Mouse (Mus musculus): ENCODE data around the gene Pglyrp2. TPM values are rescaled to one million over a fixed set of nuclear protein-coding genes. Genes with fewer than 3 reads are reported as not detected.

Pglyrp2 gene
- polyA plus RNA-seq, 1 experiment from 2014 or later = 1.2 TPM

DNA sequence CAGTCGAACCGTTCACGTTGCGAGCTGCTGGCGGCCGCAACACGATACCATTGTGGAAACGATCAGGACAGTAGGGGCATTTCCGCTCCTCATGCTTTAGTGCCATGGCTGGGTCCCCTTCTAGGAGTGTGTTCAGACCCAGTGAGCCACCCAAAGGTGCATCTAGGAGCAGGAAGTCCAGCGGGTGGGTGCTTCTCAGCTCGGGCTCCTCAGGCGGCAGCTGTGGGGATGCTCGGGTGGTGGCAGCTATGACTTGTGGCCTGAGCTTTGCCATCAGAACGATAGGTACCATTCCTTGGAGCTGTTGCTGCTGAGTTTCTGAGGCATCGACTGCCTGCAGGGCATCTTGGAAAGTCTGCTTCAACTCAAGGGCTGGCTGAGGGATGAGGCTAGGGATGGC is 47.5 kb downstream of the Pglyrp2 start:
- Histone ChIP-seq H3K9ac (no peak overlapping the region), H3K9me3 (no peaks in the 10 kb centered on the region), H3K4me1 (no peaks in the 10 kb centered on the region), H3K4me2 (no peak overlapping the region), H3K36me3 (peaks cover 9% of the 10 kb centered on the region; the same call in 1 of the 2 replicates), H3K27me3 (no peaks in the 10 kb centered on the region), H3K4me3 (no peak overlapping the region), H3K27ac (no peak overlapping the region)
- ATAC-seq (ENCODE audit: borderline replicate concordance, extremely low read depth, low FRiP score, low TSS enrichment) = no peak
- 82% methylated on average over 15 of the region's 15 CpGs for WGBS

DNA sequence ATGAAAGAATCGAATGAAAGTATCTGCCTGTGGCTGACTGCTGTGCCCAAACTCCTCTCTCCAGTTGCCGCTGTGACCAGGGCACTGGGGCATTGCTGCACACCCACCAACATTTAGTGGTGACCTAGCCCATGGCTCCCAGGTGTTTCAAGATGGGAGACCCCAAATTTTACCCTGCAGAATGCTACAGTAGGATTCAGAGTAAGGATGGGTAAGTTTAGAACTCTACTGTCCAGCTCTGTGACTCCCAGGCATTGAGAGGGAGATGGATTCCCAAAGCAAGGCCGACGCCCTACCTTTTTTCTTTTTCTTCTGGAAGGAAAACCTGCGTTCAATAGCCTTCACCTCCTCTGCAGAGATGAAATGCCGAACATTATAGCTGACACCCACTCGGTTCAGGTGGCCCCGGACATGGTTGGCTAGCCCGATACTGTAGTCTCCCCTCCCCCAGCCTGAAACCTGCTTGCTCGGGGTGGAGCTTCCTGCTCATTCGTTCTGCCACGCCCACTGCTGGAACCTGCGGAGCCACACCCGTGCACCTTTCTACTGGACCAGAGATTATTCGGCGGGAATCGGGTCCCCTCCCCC is 54.9 kb downstream of the Pglyrp2 start:
- peak overlapping the region; percentile 41 for H3K4me3 ChIP-seq
- H3K9ac ChIP-seq = peak overlapping the region; percentile 32
- no peaks in the 10 kb centered on the region for H3K36me3 ChIP-seq
- H3K4me2 ChIP-seq = peak overlapping the region; percentile 49
- WGBS = 17% methylated on average over 13 of the region's 17 CpGs
- no peaks in the 10 kb centered on the region for H3K9me3 ChIP-seq
- H3K27ac ChIP-seq = peak overlapping the region; percentile 16
- H3K27me3 ChIP-seq = no peaks in the 10 kb centered on the region
- peaks cover 9% of the 10 kb centered on the region for H3K4me1 ChIP-seq
- peak; percentile 64; the same call in 1 of the 2 replicates for ATAC-seq (ENCODE audit: borderline replicate concordance, extremely low read depth, low FRiP score, low TSS enrichment)

DNA sequence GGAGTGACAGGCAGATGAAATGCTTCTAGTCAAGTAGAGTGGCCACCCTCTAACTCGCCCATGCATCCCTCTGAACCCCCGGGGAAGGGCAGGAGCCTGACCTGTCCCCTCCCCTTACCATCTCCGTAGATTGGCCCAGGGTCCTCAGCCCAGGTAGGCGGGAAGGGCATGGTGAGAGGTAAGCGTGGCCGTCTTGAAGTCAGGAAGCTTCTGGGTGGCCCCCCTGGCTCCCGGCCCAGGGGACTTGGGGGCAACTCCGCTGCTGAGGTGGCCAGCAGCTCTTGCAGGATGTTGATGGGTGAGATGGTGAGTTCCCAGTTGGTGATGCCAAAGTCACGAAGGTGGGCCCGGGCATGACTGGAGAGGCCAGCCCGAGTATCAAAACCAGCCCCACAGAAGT is 56.3 kb downstream of the Pglyrp2 start:
- no peak overlapping the region for H3K27ac ChIP-seq
- H3K4me3 ChIP-seq = no peak overlapping the region
- H3K9me3 ChIP-seq = no peaks in the 10 kb centered on the region
- H3K27me3 ChIP-seq = no peaks in the 10 kb centered on the region
- WGBS = 89% methylated on average over 11 of the region's 11 CpGs
- no peak for ATAC-seq (ENCODE audit: borderline replicate concordance, extremely low read depth, low FRiP score, low TSS enrichment)
- peaks cover 18% of the 10 kb centered on the region for H3K4me1 ChIP-seq
- H3K9ac ChIP-seq = no peak overlapping the region
- no peak overlapping the region for H3K4me2 ChIP-seq
- no peaks in the 10 kb centered on the region for H3K36me3 ChIP-seq

DNA sequence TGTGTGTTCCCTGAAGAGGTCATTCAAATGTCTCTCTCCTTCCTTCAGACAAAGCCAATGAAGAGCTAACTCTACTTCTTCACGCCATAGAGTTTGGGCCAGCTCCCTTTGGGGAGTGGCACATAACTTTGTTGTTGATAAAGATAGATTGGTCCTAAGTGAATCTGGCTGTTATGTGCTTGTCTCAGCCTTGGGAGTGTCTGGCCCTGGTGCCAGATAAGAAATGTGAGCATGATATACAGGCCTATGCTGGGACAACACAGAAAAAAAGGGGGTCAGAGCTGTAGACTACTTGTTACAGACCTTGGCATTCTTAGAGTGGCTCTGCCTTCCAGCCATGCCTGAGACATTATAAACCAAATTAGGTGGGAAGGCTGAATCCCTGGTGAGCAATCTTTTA is 58.7 kb downstream of the Pglyrp2 start:
- peaks cover 24% of the 10 kb centered on the region for H3K4me1 ChIP-seq
- no peak overlapping the region for H3K4me2 ChIP-seq
- ATAC-seq (ENCODE audit: borderline replicate concordance, extremely low read depth, low FRiP score, low TSS enrichment) = no peak
- H3K36me3 ChIP-seq = peaks cover 17% of the 10 kb centered on the region
- H3K27me3 ChIP-seq = no peaks in the 10 kb centered on the region
- no peak overlapping the region for H3K9ac ChIP-seq
- WGBS = 60% methylated on average over 1 of the region's 1 CpGs
- H3K9me3 ChIP-seq = no peaks in the 10 kb centered on the region
- H3K27ac ChIP-seq = no peak overlapping the region
- H3K4me3 ChIP-seq = no peak overlapping the region; the same call in 1 of the 2 replicates

DNA sequence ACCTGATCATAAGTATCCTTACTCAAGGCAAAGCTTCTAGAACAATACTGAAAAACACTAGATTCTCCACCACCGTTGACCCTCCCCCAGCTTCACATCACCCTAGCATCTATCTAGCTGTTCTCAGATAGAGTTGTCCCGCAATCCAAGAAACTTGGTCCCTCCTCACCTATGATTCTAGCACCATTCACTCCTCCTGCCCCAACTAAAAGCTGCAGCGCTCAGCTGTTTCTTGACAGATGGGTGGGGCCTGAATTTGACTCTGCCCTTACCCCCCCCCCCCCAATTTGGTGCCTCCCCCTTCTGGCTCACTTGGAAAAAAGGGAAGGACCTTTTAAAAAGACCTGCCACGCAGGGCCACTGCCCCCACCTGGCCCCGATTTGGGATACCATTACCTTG is 59.1 kb downstream of the Pglyrp2 start:
- H3K4me2 ChIP-seq = peak overlapping the region; percentile 65
- H3K27me3 ChIP-seq = no peaks in the 10 kb centered on the region
- peak overlapping the region; percentile 33 for H3K9ac ChIP-seq
- peaks cover 22% of the 10 kb centered on the region for H3K36me3 ChIP-seq
- peaks cover 24% of the 10 kb centered on the region for H3K4me1 ChIP-seq
- peak overlapping the region; percentile 79 for H3K27ac ChIP-seq
- H3K4me3 ChIP-seq = peak overlapping the region; percentile 99
- H3K9me3 ChIP-seq = no peaks in the 10 kb centered on the region
- WGBS = 40% methylated on average over 5 of the region's 5 CpGs
- ATAC-seq (ENCODE audit: borderline replicate concordance, extremely low read depth, low FRiP score, low TSS enrichment) = peak; percentile 27; the same call in 1 of the 2 replicates

DNA sequence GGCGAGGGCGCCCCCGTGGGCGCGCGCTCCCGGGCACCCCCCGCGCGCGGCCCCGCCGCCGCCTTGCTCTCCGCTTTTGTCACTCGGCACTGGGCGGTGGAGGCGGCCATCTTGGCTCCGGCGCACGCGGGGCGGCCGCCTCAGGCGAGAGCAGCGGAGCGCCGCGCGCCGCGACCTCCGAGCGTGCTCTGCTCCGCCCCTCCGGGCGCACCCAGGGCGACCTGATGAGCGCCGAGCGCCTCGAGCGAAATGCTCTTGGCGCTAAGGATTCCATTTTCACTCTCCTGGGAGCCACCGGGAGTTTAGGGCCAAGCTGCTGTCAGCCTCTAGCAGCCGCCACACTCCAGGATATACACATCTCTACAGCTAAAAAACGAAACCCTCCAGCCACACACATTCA is 59.6 kb downstream of the Pglyrp2 start:
- H3K27ac ChIP-seq = peak overlapping the region; percentile 79
- peak overlapping the region; percentile 65 for H3K4me2 ChIP-seq
- WGBS = 1% methylated on average over 44 of the region's 47 CpGs
- peak; percentile 91 for ATAC-seq (ENCODE audit: borderline replicate concordance, extremely low read depth, low FRiP score, low TSS enrichment)
- no peaks in the 10 kb centered on the region for H3K27me3 ChIP-seq
- peaks cover 27% of the 10 kb centered on the region for H3K36me3 ChIP-seq
- no peaks in the 10 kb centered on the region for H3K9me3 ChIP-seq
- H3K4me3 ChIP-seq = peak overlapping the region; percentile 99
- peaks cover 24% of the 10 kb centered on the region for H3K4me1 ChIP-seq
- H3K9ac ChIP-seq = peak overlapping the region; percentile 91

DNA sequence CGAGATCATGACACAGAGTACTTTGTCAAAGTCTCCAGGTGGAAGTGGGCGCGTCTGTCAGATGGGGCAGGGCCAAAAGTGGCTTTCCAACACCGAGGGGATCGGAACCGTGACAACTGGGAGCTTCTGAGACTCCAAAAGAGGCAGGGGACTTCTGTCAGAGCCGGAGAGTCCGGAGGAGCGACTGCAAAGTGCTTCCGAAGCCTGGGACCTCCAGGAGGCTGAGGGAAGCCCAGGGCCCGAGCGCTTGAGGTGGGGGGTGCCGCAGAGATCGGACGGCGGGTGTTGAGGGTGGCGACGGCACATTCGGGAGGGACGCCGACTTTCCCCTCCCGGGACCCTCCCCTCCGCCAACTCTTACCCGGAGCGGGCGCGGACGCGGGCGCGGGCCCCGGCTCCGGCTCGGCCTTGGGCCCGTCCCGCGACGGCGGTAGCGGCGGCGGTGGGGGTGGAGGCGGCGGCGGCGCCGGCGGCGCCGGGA is 60.1 kb downstream of the Pglyrp2 start:
- peak; percentile 46 for ATAC-seq (ENCODE audit: borderline replicate concordance, extremely low read depth, low FRiP score, low TSS enrichment)
- Histone ChIP-seq H3K27me3 (no peaks in the 10 kb centered on the region), H3K4me2 (peak overlapping the region; percentile 65), H3K36me3 (peaks cover 32% of the 10 kb centered on the region), H3K4me3 (peak overlapping the region; percentile 99), H3K9ac (peak overlapping the region; percentile 91), H3K9me3 (no peaks in the 10 kb centered on the region), H3K4me1 (peaks cover 24% of the 10 kb centered on the region), H3K27ac (peak overlapping the region; percentile 79)
- under 1% methylated on average over 20 of the region's 50 CpGs for WGBS

DNA sequence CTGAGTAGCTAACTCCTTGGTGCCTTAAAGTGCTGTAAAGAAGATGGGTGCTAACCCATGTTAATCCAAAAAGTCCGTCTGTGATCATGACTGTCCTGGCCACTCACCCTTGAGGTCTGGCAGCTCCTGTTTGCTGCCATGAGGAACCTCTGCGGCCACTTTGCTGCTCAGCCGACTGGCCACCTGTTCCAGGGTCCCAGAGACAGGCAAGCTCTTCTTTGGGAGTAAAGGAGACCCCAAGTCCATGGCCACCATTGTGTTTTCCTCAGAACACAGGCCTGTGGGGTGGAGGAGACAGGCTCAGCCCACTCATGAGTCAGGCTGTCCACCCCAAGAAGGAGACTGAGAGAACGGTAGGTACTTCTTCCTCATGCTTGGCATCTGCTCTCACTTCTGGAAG is 61.3 kb downstream of the Pglyrp2 start:
- Histone ChIP-seq H3K4me3 (peak overlapping the region; percentile 99), H3K4me2 (peak overlapping the region; percentile 65), H3K27ac (no peak overlapping the region), H3K9ac (peak overlapping the region; percentile 91; the same call in 1 of the 2 replicates), H3K36me3 (peaks cover 43% of the 10 kb centered on the region), H3K4me1 (peaks cover 24% of the 10 kb centered on the region), H3K9me3 (no peaks in the 10 kb centered on the region), H3K27me3 (no peaks in the 10 kb centered on the region)
- no peak for ATAC-seq (ENCODE audit: borderline replicate concordance, extremely low read depth, low FRiP score, low TSS enrichment)
- 70% methylated on average over 4 of the region's 4 CpGs for whole genome bisulfite sequencing

Small RNA genes lying within 50 kb of the gene (microRNA-seq; reads per million reads assigned to microRNA genes)
- gene Gm22201 = not detected

Other genes with a start within 250 kb of the Pglyrp2 start
- gene Ephx3, start 234.6 kb downstream of the Pglyrp2 start, polyA plus RNA-seq (2015; fragmentation: Nextera tagmentation; extraction: Ambion mirVana) = 0.11 TPM in 2 replicates
- gene Brd4, start 139.4 kb downstream of the Pglyrp2 start, polyA plus RNA-seq (2015; fragmentation: Nextera tagmentation; extraction: Ambion mirVana) = 75.4 and 80.0 TPM in 2 replicates
- 87.1 and 101 TPM in 2 replicates for gene Akap8, start 102.9 kb downstream of the Pglyrp2 start, polyA plus RNA-seq (2015; fragmentation: Nextera tagmentation; extraction: Ambion mirVana)
- gene Akap8l, start 73.6 kb downstream of the Pglyrp2 start, polyA plus RNA-seq (2015; fragmentation: Nextera tagmentation; extraction: Ambion mirVana) = 85.0 and 104 TPM in 2 replicates
- gene Wiz, start 34.7 kb downstream of the Pglyrp2 start, polyA plus RNA-seq (2015; fragmentation: Nextera tagmentation; extraction: Ambion mirVana) = 24.9 and 26.9 TPM in 2 replicates
- gene Rasal3, start 20.6 kb downstream of the Pglyrp2 start, polyA plus RNA-seq (2015; fragmentation: Nextera tagmentation; extraction: Ambion mirVana) = 1.7 and 5.5 TPM in 2 replicates
- 0.69 and 1.3 TPM in 2 replicates for gene Cyp4f39, start 28.6 kb upstream of the Pglyrp2 start, polyA plus RNA-seq (2015; fragmentation: Nextera tagmentation; extraction: Ambion mirVana)
- 6.6 and 6.8 TPM in 2 replicates for gene Cyp4f17, start 81.9 kb upstream of the Pglyrp2 start, polyA plus RNA-seq (2015; fragmentation: Nextera tagmentation; extraction: Ambion mirVana)
- 21.0 and 22.3 TPM in 2 replicates for gene Cyp4f16, start 112.4 kb upstream of the Pglyrp2 start, polyA plus RNA-seq (2015; fragmentation: Nextera tagmentation; extraction: Ambion mirVana)
- not detected in 2 replicates for gene Cyp4f37, start 197.1 kb upstream of the Pglyrp2 start, polyA plus RNA-seq (2015; fragmentation: Nextera tagmentation; extraction: Ambion mirVana)
- gene Cyp4f40, start 234.7 kb upstream of the Pglyrp2 start, polyA plus RNA-seq (2015; fragmentation: Nextera tagmentation; extraction: Ambion mirVana) = 0.11 TPM in 1 of 2 replicates, not detected in the other